Mouse (Mus musculus) layer of hippocampus, postnatal 14 days (tissue): ENCODE data around the gene Nhsl2. TPM values are rescaled to one million over a fixed set of nuclear protein-coding genes. Genes with fewer than 3 reads are reported as not detected.

Experiments
- DNase-seq, 2 experiments: peaks; one replicate each; pipeline ENCODE4 v3.0.0; 2021 to 2022; ENCODE audit warnings: low spot score in 2 of 2, mixed read lengths in 1 of 2
- total RNA-seq, 2 experiments: library from RNA; stranded (reverse); gene quantifications; 2 replicates each; pipeline ENCODE4 v1.2.3; 2021

Nhsl2 gene
- total RNA-seq, 2 experiments from 2014 or later, result 30.7 to 32.6 TPM

DNA sequence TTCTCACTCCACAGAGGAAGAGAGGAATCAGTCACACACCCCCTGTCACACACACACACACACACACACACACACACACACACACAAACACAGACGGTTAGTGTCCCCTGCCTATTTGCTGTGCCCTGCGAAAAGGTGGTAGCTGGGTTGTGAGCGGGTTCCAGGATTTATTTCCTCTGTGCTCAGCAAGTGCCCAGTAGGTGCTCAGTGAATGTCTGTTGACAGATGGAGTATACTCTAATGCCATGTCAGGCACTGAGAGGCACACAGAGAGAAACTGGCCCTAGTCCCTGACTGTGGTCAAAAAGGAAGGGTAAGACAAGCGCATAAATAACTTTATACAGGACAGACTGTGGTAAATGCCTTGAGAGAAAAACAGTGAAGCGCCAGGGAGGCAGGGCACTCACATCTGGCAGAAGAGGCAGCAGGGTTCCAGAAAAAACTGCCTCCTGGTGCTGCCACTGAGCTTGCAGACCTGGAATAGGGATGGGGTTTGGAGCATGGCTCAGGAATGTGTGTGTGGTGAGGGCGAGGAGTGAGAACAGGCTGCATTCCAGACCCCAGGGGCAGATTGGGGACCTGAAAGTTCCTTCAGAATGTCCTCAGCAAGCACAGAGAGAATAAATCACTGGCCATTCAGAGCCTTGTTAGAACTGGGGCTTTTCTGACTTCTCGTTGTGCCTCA lies 52.8 kb downstream of the Nhsl2 start:
- DNase-seq, result no peak

DNA sequence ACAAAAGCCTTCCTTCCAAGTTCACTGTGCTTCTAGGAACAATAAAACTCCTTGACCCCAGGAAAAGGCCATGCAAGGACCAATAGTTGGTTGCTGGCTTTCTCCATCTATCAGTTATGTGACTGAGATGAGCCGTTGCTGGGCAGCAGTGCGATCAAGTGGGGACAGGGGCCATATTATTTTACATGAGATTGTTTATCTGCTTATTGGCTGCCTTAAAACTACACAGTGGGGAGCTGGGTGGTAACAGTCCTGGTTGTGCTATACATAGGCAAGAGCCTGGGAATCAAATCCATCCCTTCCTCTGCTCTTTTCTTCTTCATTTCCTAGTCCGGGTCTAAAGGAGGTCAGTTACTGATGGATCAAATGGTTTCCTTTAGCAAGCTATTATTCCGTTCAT lies 53.4 kb downstream of the Nhsl2 start:
- DNase-seq, result no peak

DNA sequence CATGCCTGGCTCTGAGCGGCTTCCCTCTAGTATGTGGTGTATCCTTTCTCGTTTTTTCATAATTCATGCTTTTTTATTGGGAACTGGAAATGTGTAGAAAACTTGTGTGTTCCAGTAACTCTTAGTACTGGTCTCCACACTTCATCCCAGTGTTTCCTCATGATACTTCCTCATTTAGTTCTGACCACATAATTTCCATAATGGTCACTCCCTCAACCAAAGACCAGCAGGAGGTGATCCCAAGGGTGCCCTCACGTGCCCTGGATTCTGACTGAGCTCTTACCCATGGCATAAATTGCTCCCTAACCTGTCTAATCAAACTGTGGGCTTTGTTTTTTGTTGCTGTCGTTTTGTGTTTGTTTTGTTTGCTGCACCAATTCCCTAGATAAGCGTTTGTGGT lies 58.1 kb downstream of the Nhsl2 start:
- no peak for DNase-seq

DNA sequence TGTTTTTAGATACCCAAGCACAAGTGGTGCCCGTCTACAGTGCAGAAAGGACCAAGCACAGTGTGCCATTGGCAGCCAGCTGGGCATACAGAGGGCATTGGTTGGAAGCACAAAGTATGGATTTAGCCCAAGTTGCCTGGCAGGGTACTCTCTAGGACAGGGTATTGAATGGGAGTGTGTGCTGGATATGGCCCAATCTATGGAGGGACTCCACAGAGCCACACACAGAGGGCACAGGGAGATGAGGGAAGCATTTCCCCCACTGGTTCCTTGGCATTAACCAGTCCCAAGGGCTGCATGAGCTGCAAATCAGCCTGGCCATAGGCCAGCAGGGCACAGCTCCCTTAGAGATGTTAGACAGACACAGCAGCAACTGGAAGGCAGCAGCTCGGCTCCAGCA lies 79.9 kb downstream of the Nhsl2 start:
- peak in 1 of 2 experiments; percentile 38 for DNase-seq

DNA sequence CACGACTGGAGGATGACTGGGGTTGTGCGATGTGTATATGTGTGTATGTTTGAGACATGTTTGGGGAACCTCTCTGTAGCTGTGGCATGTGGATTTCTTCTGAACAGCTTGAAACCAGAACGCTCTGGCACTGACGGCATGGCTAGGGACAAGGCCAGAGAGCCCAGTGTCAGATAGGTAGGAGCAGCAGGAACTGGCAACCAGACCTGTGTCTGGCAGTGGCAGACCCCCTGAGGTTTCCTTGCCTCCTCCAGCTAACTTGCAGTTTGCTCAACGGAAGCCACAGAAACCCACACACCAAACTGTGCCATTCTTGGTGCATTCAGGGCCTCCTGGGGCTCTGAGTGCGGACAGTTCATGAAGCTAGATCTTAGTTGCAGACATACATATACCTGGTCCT lies 81.1 kb downstream of the Nhsl2 start:
- DNase-seq, result no peak

DNA sequence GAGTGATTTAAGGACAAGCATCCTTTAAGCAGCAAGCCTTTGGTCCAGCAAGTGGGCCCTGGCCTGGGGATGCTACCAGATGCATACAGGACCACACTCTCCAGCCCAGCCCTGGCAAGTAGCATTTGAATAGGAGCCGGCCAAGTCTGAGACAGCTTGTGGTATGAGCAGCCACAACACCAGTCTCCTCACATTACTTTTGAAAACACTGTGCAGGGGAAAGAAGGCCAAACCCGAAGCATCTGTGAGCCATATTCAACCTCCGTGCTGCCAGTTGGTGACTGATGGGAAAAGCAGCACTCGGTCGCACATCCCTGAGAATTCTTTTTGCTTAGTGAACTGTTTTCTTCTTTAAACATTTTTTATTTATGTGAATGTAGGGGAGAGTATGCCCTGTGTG lies 81.8 kb downstream of the Nhsl2 start:
- no peak for DNase-seq

DNA sequence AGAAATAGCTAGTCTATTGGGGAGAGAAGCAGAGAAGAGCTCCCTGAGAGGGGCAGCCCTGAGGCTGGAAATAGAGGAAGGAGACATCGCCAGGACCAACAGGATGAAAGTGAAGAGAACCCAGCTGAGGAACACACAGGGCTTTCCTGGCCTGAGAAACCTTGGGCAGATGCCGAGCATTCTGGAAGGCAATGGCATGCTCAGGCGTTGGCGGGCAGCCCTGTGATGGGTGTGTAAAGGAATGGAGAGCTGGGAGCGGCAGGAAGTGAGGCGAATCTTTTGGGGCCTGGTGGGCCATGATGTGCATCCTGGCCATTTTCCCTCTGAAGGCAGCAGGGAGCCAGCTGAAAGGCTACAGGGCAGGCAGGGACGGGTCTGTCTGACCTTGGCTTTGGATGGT lies 83.1 kb downstream of the Nhsl2 start:
- DNase-seq, result no peak

DNA sequence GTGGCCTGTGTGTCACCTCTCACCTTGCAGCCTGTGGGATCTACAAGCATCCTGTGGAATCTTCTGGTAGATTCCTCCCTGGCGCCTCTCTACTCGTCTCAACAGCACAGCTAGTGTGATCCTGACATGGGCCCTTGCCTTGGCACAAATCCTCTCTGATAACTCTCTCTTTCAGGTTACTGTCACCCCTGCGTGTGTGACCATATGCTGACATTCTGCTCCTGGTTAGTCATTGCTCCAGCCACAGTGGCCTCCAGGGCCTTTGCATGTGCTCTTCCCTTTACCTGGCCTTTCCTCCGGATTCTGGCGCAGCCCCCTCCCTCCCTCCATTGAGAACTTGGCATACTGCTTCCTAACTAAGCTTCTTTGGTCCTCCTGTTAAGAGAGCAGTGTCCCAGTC lies 84.2 kb downstream of the Nhsl2 start:
- no peak for DNase-seq

DNA sequence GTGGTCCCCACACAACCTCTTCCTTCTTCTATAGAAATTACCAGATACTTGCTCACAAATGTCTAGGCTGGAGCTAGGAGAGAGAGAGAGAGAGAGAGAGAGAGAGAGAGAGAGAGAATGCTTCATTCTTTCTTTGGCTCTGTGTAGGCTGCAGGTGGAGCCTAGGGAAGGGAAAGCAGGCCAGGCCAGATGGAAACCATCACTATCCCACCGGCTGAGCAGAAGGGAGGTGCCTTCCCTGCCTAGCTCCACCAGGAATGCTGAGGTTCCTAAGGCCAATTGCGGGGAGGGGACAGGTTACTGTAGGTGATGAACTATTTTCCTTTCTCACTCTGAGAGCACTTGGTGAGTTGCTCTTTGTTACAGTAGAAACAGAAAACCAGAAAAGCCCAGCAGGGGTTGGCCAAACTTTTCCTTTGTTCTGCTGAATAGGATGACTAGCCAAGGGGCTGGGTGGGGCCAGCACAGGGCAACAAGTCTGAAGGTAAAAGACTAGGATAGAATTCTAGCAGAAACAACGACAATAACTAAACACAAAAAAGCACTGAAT lies 86.2 kb downstream of the Nhsl2 start:
- no peak for DNase-seq

DNA sequence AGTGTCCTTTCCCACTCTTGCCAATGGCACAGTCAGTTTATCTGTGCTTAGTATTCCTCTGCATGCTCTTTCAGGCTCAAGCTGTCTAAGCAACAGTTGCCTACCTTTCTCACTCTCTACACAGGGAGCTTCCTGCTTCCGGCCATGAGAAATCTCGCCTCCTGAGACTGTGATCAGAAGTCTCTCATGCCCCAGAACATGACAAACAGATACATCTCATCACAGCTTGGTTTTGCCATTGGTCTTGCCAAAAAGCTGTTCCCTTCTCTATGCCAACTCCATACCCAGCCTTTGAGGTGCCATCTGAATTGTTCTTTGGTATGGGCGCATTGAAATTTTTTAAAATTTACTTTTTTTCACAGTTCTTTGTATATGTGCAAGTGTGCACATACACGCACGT lies 90.3 kb downstream of the Nhsl2 start:
- no peak for DNase-seq

DNA sequence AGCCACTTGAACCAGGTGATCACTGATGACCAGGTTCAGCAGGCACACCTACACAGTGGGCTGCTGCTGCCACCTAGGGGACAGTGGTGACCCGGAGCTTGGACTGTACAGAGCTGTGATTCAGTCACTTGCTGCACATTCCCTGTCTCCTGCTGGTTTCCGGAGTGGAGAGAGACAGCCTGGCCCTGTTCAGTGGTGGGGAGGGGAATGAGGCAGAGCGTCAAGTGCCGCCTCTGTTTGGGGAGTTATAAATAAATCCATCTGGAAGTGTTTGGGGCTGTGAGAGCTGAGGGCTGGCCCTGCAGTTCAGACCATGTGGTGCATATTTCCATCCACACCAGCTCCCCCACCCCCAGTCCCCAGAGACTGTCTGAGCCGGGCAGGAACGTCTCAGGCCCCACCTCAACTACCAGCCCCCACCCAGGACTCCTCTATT lies 93.3 kb downstream of the Nhsl2 start:
- DNase-seq, result peak; percentile 47 to 63

DNA sequence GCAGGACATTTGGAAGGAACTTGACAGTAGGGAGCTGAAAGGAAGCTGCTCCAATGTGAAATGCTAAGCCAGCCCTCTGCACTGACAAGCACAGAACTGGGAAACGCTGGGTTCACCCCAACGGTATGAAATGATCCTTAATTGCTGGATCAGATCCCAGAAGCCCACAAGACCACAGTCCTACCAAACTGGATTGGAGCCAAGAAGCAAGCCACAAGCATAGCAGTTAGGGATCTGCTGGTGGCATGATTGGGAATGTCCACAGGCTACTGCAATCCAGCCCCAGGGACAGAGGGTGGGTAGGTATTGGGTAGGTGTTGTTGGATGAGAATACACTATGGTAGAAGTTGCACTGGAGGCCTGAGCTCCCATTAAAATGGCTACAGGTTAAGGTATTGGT lies 94.6 kb downstream of the Nhsl2 start:
- no peak for DNase-seq

DNA sequence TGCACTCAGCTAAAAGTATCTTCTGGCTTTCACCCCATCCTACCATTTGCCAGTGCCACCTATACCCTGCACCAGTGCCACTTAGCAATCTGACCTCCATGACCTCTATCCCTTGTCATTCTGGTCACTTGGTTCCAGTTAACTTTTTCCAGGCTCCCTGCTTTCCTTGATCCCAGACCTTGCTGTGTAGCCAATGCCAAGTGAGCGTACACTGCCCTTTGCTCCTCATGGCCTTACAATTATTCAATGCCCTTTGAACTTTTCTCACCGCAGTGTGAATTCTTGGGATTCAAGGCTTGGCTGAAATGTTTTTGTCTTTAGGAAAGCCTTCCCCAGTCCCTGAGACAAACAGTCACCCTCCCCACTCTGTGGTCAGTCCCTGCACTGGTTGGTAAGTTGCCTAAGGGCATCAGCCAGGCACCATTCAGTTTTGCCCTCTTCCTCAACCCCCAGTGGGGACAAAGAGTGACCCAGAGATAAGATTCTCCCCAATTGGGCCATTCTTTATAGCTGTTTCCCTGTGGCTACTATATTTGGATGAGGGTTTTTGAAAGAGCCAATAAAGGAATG lies 95.7 kb downstream of the Nhsl2 start:
- DNase-seq, result no peak

DNA sequence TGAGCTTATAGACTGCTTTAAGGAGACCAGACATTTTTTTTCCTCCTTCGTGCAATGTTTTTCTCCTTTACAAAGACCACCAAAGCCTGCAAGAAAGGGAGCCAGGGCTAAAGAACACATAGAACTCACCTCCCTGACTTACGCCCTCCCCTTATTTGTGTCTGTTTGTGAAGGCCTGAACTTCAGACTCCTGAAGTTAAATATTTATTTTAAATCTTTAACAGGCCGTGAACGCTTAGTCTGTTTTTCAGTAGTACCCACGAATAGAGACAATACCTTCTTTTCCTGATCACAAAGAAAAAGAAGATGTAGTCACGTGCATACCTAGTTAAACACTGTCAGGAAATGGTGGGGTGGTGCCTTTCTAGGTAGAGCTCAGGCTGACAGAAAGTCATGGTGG lies 103.3 kb downstream of the Nhsl2 start:
- DNase-seq, result no peak

DNA sequence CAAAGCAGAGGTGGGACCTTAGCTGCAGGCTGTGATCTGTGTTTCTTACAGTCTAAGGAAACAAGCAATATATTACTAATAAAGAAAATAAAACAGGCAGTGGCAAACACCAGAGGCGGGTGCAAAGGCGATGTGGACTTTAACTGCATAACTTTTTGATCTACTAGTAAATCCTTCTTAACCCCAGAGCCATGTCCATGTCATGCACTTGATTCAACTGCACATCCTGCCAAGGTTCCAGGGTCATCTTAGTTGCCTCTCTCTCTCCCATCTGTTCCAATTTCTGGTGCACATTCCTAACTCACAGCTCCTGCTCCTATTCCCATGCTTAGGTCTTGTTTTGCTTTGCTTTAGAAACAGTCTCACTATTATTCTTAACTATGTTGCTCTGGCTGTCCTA lies 104.1 kb downstream of the Nhsl2 start:
- DNase-seq, result no peak

DNA sequence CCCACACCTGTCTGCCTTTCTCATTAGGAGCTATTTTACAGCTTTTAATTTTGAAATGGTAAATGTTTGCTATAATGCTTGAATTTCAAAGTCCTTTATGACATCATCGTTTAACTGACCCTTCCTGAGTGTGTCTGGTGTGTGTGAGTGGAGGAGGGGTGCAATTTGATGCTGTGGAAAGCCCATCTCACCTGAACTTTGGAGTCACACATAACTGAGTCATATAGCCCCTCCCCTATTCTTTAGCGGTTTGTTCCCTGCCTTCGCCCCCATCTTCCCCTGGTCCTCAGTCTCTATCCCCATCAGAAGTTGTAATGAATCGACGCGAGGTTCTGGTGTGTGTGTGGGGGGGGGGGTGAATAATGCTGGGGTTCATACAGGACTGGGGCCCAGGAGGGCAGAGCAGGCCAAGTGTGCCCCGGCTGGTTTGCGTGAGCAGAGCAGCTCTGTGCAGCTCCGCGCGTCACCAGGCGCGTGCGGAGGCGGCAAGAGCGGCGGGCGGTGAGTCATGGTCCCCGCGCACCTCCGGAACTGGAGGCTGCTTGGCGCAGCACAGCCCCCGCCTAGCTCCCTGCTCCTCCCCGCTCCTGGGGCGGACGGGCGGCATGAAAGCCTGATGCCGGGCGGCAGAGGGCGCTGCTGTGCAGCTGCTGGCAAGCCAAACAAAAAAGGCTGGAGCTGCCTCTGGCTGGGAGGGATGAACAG lies 104.8 kb downstream of the Nhsl2 start:
- peak; percentile 81 to 86 for DNase-seq

DNA sequence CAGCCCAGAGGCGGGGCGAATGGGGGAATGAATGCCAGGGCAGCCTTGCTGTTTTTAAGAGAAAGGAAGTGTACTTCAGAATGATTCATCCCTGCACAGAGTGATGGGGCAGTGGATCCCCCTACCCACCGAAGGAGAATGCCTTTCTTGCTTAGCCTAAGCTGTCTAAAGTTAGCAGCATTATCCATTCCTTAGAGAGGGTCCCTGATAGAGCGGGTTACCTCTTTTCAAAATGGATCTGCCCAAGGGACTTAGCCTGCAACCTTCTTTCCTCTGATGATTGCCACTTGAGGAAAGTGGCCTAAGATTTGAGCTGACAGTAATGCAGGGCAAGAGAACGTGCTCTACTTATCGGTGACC lies 105.3 kb downstream of the Nhsl2 start:
- peak in 1 of 2 experiments; percentile 14 for DNase-seq

DNA sequence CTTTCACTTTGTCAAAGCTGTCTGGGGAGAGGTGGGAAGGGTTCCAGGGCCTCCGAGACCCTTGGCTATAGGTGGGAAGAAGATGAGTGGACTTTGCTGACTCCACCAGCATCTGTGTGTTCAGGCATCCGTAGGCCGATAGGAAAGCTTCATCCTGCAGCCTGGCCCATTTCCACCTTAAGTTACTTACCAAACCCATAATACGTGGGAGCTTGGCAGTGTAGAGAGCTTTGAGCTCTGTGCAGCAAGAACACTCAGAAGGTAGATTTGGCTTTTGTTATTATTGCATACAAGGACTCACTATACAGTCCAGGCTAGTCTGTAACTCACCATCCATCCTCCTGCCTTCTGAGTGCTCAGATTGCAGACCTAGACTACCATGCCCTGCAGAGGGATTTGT lies 112.7 kb downstream of the Nhsl2 start:
- DNase-seq, result no peak

DNA sequence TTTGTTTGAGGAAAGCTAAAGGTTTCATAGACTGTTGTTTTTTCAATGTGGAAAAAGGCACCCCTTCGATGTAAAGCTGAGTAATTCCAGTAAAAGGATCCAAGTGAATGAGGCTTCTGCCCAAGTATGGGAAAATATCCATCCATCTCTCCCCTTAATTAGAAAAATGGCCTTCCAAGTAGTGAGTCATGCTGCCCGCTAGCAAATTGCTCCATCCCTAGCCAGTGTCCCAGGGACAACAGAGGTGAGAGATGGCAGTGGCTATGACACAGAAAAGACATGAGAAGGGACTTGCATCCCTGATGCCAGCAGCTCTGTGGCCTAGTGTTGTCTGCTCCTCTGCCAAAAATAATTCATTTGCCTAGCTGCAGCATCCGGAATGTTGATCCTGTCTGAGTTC lies 114.5 kb downstream of the Nhsl2 start:
- DNase-seq, result no peak

DNA sequence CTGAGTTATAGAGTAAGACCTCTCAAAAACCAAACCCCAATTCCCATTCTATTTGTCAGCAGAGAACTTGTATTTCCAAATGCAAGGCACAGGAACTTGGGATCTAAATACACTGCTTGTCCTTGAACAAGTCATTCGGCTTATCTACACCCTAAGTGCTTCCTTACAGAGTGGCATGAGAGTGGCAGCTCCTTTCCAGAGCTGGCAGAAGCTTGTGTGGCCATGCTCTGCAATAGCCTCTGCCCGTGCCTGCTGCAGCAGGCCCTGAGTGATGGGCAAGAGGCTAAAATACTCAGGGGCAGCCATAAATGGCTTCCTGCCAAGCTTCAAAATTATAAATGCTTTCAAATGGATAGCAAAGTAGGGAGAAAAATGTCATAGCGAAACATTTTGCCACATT lies 123.8 kb downstream of the Nhsl2 start:
- DNase-seq, result no peak

DNA sequence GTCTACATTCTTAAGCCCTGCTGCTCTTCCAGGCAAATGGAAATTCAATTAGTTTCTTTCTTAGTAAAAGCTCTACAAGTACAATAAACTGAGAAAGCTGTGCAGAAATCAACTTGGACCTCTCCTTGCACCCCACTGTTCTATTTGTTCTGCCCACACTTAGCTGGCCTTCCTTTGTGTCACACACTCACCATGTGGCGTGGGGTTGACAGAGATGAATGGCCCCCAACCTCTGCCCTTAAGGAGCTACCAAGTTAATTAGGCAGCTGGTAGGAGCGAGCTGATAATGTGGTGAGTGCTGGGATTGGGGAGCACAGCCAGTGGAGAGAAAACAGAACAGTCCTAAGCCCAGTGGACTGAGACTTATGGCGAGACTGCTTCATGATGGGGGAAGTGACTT lies 127.7 kb downstream of the Nhsl2 start:
- DNase-seq, result no peak

DNA sequence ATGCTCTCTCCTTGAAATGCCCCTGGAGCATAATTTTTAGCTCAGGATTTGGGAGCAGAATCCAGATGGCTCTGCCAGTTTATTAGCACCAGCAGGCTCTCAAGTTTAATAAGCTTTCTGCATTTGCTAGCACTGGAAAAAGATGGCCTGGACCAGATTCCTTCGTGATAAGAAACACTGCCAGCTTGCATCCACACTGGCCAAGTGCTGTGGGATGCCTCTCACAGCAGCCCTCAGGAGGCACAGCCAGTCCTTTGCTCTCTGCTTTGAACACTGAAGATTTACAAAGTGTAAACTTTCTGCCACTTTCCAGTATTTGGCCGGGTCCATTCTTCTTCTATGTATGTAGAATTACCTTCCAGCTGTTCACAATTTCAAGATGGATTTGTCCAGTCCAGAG lies 129.7 kb downstream of the Nhsl2 start:
- no peak for DNase-seq

DNA sequence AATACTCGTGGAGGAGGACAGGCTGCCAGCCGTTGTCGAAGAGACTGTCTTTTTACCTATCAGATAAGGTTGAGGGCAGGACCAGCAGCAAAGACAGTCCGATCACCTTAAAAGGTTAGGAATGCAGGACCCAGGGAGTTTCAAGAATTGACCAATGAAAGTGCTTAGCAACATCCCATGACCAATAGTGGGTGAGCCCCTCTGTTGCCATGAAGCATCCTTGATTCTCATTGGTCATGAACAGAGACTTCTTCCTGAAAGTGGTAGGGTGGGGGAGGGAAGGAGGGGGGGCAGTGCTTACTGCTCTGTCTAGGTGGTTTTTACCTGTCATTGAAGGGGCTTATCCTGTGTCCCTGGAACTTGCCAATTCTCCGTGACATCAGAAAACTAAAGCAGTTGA lies 130.1 kb downstream of the Nhsl2 start:
- DNase-seq, result no peak
